Mouse (Mus musculus) left cerebral cortex, adult 2 months (tissue): Measurements from ENCODE around the gene Prdm5. TPM values are rescaled to one million over a fixed set of nuclear protein-coding genes. Genes with fewer than 3 reads are reported as not detected.

Experiments used
- DNase-seq, 2 experiments: peaks; one replicate each; pipeline ENCODE4 v3.0.0; 2021 to 2022; ENCODE audit warnings: low spot score in 2 of 2, mixed read lengths in 1 of 2; ENCODE audit errors: extremely low spot score in 1 of 2
- H3K27ac ChIP-seq: fragments of 200-600 bp; 2 replicates; pipeline ENCODE4 v1.8.1; 2022
- H3K4me3 ChIP-seq: fragments of 200-600 bp; 2 replicates; pipeline ENCODE4 v1.8.1; 2022
- CTCF ChIP-seq: fragments of 200-600 bp; IDR thresholded peaks from 2 replicates; pipeline ENCODE4 v1.8.1; 2022; ENCODE audit warnings: antibody characterized with exemption, mild to moderate bottlenecking, moderate library complexity
- intact Hi-C: fragments of 180-260 bp; cut with DNase I; formaldehyde crosslinking; loops from one replicate; pipeline ENCODE4 v1.15.1; 2025
- total RNA-seq, 2 experiments: library from RNA; stranded (reverse); gene quantifications; 2 replicates each; pipeline ENCODE4 v1.2.3; 2021

Prdm5 gene
- total RNA-seq, 2 experiments from 2014 or later: 5.5 to 6.3 TPM

DNA sequence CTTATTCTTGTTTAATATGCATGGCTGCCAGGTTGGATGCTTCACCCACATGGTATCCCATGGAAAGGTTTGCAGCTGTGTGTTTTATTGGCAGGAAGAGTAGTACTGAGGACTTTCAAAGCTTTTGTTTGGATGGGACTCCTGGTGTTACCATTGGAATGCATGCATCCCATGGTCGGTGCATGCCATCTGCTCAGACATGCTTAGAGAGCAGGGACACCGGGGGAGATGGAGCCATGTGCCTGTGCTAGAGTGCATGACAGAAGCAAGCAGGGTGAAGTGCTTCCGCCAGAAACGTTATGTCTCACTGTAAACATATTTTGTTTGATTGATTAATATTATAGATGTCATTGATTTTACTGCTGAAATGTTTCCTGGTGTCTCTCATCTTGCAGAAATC, 70.3 kb downstream of the Prdm5 start:
- intact Hi-C loops: no loop called here
- H3K27ac ChIP-seq: no peak overlapping the region

DNA sequence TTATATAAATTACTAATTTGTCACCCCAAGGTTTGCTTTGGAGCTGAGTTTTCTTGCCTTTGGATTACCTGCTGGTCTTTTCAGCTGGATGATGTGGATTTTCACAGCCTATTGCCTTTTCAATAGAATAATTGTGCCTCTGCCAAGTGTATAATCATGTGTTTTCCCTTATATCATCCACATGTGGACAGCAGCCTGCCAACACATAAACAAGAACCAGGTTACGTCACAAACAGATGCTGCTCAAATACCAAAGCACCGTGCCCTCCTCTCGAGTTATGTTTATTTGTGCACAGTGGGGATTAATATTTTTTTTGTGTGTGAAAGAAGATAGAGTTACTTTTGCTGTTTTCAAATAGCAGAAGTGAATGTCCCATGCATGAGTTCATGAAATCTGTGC, 70.9 kb downstream of the Prdm5 start:
- no peak for DNase-seq
- intact Hi-C loops: no loop called here
- Histone ChIP-seq H3K27ac (no peak overlapping the region), H3K4me3 (no peak overlapping the region)
- TF ChIP-seq CTCF: no peak

More for the DNA sequence above, 70.3 kb downstream of the Prdm5 start:
- no peak for TF ChIP-seq CTCF
- H3K4me3 ChIP-seq: no peak overlapping the region
- DNase-seq: no peak

DNA sequence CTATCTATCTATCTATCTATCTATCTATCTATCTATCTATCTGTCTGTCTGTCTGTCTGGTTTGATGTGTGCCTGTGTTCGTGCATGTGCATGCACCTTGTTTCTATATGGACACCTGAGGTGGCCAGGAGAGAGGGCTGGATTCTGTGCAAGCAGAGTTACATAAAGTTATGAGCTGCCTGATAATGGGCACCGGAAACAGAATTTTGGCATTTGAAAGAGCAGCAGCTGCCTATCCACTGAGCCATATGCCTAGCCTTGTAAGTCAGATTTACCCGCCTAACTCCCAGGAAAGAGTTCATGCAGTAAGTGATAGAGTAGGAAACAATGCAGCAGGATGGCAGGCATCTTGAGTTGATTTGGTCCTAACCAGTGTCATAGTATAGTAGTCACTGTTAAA, 71.4 kb downstream of the Prdm5 start:
- Histone ChIP-seq H3K27ac (no peak overlapping the region), H3K4me3 (no peak overlapping the region)
- intact Hi-C loops: no loop called here
- DNase-seq: no peak
- TF ChIP-seq CTCF: no peak

DNA sequence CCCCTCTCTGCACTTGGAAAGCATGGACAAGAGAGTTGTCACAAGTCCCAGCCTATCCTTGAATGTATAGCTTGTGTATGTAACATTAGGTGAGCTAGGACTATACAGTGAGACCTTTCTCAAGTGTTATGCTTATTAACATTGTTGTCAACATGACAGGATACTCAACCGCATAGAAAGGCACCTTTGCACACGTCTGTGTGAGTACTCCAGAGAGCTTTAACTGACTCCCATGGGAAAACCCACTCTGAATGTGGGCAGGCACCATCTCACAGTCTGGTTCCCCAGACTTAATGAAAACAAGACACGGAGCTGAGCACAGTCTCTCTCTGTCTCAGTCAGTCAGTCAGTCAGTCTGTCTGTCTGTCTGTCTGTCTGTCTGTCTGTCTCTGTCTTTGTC, 75.2 kb downstream of the Prdm5 start:
- TF ChIP-seq CTCF: no peak
- Histone ChIP-seq H3K27ac (no peak overlapping the region), H3K4me3 (no peak overlapping the region)
- no peak for DNase-seq
- intact Hi-C loops: no loop called here

DNA sequence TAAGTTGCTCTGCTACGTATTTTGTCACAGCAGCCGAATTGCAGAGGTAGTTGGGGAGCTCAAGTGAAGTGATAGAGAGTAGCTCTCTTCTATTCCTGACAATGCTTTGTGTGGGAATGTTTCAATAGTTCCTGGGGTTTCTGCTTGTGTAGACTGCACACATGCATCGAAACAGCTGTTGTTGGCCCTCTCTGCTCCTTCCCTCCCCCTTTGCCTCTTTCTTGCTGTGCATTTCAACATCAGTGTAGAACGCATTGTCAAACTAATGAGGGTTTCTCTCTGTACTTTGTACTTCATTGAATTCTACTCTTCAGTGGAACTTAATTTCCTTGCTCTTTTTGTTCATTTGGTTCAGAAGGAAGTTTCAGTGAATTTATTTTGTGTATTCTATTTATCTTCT, 75.8 kb downstream of the Prdm5 start:
- intact Hi-C loops: no loop called here
- no peak for TF ChIP-seq CTCF
- H3K4me3 ChIP-seq: no peak overlapping the region
- H3K27ac ChIP-seq: no peak overlapping the region
- no peak for DNase-seq

DNA sequence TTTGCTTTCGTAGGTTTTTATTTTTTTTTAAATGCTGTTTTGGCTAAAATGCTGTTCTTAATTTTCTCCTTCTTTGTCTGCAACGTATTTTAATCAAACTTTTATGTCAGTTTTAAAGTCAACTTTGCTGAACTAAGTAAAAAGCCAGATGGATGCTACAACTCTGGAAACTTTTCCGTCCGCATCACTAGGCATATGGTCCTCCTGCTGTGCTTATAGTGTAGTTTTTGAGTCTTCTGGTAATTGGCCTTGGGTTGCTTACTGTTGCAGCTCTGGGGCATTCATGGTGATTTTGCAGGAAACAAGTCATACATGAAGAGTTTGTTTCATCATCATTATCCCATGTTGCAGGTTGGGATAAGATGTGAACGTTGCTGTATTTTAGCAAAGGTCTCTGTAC, 81.8 kb downstream of the Prdm5 start:
- no peak for DNase-seq
- TF ChIP-seq CTCF: no peak
- no peak overlapping the region for H3K27ac ChIP-seq
- intact Hi-C loops: loop anchor here (5.0 kb wide), 2 partner anchors 208 to 607 kb away; no protein-coding TSS in a partner anchor
- H3K4me3 ChIP-seq: no peak overlapping the region

DNA sequence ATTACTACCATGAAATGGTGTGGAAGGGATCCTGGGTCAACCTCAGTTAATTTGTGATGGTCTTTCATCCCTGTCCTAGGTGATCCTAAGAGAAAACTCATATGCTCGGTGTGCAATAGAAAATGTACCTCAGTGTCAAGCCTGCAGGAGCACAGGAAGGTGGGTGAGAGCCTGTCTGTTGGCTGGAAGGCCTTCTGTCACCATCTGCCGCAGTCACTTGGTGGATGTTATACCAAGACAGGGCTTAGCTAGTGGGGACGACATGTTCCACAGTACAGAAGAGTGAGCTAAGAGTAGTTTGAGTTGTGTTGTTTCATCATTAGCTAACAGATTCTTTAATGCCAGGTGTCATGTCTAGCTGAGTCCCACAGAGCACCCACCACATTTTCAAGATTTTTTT, 84.0 kb downstream of the Prdm5 start:
- no peak for DNase-seq
- intact Hi-C loops: loop anchor here (5.0 kb wide), 2 partner anchors 211 to 604 kb away; no protein-coding TSS in a partner anchor
- Histone ChIP-seq H3K27ac (no peak overlapping the region), H3K4me3 (no peak overlapping the region)
- no peak for TF ChIP-seq CTCF

DNA sequence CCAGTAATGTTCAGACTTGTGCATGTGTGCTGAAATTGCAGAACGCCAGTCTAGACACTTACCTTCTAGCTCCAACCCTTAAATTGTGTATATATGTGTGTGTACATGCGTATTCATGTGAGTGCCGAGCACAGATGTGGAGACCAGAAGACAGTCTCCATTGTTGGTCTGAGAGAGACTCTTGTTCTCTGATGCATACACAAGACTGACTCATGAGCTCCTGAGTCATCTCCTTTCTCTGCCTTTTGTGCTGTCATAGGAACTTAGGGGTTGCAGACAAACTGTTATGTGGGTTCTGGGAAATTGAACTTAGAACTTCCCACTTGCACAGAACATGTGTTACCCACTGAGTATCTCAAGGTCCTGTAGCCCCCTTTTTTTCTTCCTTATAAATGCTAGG, 85.4 kb downstream of the Prdm5 start:
- intact Hi-C loops: loop anchor here (5.0 kb wide), 2 partner anchors 212 to 603 kb away; no protein-coding TSS in a partner anchor
- H3K4me3 ChIP-seq: no peak overlapping the region
- DNase-seq: no peak
- no peak overlapping the region for H3K27ac ChIP-seq
- TF ChIP-seq CTCF: no peak

DNA sequence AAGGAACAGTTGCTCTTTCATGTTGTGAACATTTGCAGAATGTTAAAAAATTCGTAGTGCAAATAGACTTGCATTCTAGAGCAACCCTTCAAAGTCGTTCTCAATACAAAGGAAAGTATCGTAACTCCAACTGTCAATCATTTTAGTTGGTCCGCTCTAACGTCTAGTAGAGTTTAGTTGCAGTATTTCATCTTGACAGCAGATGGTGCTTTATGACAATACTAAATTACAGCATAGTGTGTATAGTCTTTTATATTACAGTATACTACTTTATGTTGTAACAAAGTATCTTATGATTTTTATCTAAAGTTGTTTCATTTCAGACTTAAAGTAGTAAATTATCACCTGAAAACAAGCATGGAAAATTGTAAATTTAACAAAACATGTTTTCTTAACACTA, 86.1 kb downstream of the Prdm5 start:
- intact Hi-C loops: loop anchor here (5.0 kb wide), 2 partner anchors 213 to 602 kb away; no protein-coding TSS in a partner anchor
- no peak for DNase-seq
- peak; percentile 47 for TF ChIP-seq CTCF
- H3K4me3 ChIP-seq: no peak overlapping the region
- H3K27ac ChIP-seq: no peak overlapping the region

DNA sequence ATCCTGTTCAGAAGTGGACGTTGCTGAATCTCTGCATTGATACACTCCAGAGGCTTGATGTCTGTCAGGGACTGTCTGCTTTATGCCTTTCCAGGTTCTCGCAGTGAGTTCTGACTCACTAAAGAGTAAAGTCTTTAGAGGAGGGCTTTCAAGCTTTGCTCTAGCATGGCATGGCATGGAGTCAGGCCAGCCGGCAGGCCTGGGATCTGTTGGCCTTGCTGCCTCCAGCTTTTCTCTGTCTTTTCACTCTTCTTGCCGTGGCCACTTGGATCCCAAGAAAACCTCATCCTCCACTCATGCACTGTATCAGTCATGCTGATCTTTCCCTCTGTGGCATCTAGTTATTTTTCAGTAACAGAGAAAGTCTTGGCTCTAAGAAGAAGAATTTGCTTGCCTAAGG, 87.1 kb downstream of the Prdm5 start:
- Histone ChIP-seq H3K27ac (no peak overlapping the region), H3K4me3 (no peak overlapping the region)
- TF ChIP-seq CTCF: no peak
- intact Hi-C loops: no loop called here
- no peak for DNase-seq

DNA sequence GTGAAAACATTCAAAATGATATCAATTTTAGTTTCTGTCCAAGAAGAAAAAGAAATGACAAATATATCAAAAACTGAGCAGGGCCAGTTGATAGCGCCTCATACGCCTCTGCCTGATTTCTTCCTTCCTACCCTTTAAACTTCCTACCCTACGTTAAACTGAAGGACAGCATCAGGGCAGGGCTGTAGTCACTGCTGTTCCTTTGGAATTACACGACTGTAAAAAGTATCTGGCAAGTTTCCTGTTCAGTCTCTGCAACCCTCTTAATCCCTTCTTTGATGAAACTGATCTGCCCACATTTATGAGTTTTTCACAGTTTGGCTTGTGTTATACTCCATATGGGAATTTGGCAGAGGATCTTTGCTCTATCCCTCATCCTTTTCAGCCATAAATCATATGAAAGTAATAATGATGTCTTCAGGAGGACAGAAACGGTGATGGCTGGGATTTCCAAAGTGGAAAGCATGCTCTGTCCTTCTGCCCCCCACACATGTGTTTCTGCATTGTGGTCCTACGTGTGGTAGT, 93.0 kb downstream of the Prdm5 start:
- TF ChIP-seq CTCF: no peak
- Histone ChIP-seq H3K4me3 (no peak overlapping the region), H3K27ac (no peak overlapping the region)
- DNase-seq: no peak
- intact Hi-C loops: no loop called here

DNA sequence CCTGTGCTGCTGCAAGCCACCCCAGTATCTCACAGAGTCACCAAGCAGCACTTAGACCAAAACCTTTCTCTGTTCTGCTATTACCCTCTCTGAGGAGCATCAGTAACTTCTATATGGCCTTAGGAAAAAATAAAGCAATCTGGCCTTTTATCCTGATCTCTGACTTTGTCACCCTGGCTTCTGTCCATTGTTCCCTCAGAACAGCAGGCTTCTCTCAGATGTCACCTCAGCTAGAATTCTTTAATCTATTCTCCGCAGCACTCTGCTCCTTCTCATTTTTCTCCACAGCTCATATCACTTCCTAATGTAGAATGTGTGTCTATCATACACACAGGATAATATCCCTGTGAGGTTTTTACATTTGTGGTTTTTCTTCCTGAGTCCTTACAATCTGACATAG, 99.5 kb downstream of the Prdm5 start:
- no peak for TF ChIP-seq CTCF
- intact Hi-C loops: no loop called here
- H3K27ac ChIP-seq: no peak overlapping the region
- DNase-seq: no peak
- no peak overlapping the region for H3K4me3 ChIP-seq

DNA sequence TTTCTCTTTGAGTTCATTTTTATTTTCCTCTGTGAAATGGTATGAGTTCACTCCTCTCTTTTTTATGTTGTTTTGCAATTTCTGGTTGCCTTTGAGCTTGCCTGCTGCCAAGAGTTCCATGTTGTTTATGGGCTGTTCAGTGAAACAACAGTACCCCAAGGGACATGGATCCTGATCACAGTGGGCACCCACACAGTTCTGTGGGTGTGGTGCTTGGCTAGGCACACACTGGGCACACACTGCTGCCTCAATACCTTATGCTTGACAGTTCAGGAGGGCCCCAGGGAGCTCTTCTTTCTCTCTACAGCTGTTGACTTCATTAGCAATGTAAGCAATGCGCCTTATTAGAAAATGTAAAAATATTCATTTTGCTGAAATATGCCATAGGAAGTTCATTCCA, 110.0 kb downstream of the Prdm5 start:
- DNase-seq: no peak
- no peak for TF ChIP-seq CTCF
- Histone ChIP-seq H3K4me3 (no peak overlapping the region), H3K27ac (no peak overlapping the region)
- intact Hi-C loops: no loop called here
